Mouse (Mus musculus): ENCODE measurements at regions not wholly inside any gene's neighbourhood (a gene's known extent, or its start where the extent isn't known, plus 50 kb on each side); places are given as distances from the start of the nearest gene placed in this dataset.

DNA sequence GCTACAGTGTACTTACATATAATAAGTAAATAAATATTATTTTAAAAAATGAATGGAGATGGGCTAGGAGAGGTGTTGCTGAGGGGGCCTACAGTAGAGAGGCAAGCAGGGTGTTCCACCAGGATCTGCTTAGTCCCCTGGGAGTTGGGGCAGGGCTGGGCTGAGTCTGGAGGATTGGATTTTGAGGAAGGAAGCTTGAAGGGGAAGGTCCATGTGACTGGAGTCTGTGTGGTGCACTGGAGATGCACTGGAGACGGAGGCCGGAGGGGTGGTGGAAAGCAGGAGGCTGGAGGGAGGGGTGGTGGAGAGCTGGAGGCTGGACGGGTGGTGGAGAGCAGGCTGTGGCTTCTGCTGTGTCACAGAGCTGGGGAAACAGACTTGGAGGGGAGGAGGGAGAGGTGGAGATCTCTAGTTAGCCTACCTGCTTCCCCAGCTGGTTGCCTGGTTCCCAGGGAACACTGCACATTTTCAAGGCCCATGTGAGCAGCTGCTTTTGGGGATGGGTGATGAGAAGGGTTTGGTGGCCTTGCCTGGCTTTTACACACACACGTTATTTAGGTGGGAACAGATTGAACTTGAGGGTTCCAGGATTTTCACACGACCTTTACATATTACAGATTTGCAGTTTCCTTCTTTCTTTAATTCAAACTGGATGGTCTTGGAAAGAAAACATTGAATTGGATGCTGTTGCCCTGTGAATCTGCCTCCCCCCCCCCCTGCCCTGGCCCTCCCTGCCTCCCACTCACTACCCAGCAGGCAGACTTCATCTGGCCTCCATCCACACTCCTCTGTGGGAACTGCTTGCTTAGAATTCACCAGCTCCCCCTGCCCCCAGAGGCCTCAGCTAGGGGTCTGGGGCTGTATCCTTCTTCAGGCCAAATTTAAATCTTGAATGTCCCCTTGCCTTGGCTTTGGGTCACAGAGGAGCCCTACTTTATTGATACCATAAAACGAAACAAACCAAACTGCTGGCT is 51.7 kb upstream of the Slc35c1 start:
- no peaks in the 10 kb centered on the region for H3K36me3 ChIP-seq (ENCODE audit: control insufficient read depth, insufficient read depth, low read length)

More for the DNA sequence above, 51.7 kb upstream of the Slc35c1 start:
- no peaks in the 10 kb centered on the region for H3K9me3 ChIP-seq (ENCODE audit: control insufficient read depth, low read length)
- no peaks in the 10 kb centered on the region for H3K4me1 ChIP-seq (ENCODE audit: control insufficient read depth, insufficient read depth, low read length)
- WGBS: 67% methylated on average over 6 of the region's 6 CpGs
- H3K27me3 ChIP-seq (ENCODE audit: control insufficient read depth, insufficient read depth, low read length): no peaks in the 10 kb centered on the region
- H3K27ac ChIP-seq (ENCODE audit: low read depth, low read length): no peak overlapping the region
- no peak overlapping the region for H3K4me2 ChIP-seq (ENCODE audit: low read depth, low read length)
- no peak for ATAC-seq (ENCODE audit: low read depth)
- H3K9ac ChIP-seq (replicated peaks; ENCODE audit: low read depth, low read length): no peak overlapping the region
- no peak overlapping the region for H3K4me3 ChIP-seq (ENCODE audit: low read depth, low read length)
